Mouse (Mus musculus) limb, embryonic 13.5 days (tissue): ENCODE measurements at regions not wholly inside any gene's neighbourhood (a gene's known extent, or its start where the extent isn't known, plus 50 kb on each side); places are given as distances from the start of the nearest gene placed in this dataset.

ENCODE experiments used
- ATAC-seq: fragments of 200-750 bp; cut with Nextera tagmentation; 2 replicates; pipeline ENCODE4 v1.8.0; 2017; ENCODE audit warnings: low read depth, moderate number of reproducible peaks, moderate TSS enrichment; ENCODE audit not compliant: low FRiP score
- H3K27ac ChIP-seq: fragments of 300-500 bp; sonication (generic); 2 replicates; pipeline ENCODE4 v1.5.1; 2015; ENCODE audit warnings: inconsistent platforms, mild to moderate bottlenecking, moderate library complexity
- H3K27me3 ChIP-seq: fragments of 300-500 bp; sonication (generic); 2 replicates; pipeline ENCODE4 v1.6.1; 2015; ENCODE audit warnings: mild to moderate bottlenecking, inconsistent platforms
- H3K36me3 ChIP-seq: fragments of 300-500 bp; sonication (generic); 2 replicates; pipeline ENCODE4 v1.6.1; 2015; ENCODE audit warnings: inconsistent platforms, mild to moderate bottlenecking, moderate library complexity
- H3K4me1 ChIP-seq: fragments of 300-500 bp; sonication (generic); 2 replicates; pipeline ENCODE4 v1.6.1; 2015; ENCODE audit warnings: inconsistent platforms
- H3K4me2 ChIP-seq: fragments of 300-500 bp; sonication (generic); replicated peaks from 2 replicates; pipeline ENCODE4 v1.6.1; 2015; ENCODE audit warnings: inconsistent platforms, mild to moderate bottlenecking, moderate library complexity
- H3K4me3 ChIP-seq: fragments of 300-500 bp; sonication (generic); 2 replicates; pipeline ENCODE4 v1.5.1; 2015; ENCODE audit warnings: moderate library complexity, mild to moderate bottlenecking, inconsistent platforms
- H3K9ac ChIP-seq: fragments of 300-500 bp; sonication (generic); 2 replicates; pipeline ENCODE4 v1.6.1; 2015; ENCODE audit warnings: mild to moderate bottlenecking, inconsistent platforms
- H3K9me3 ChIP-seq: fragments of 300-500 bp; sonication (generic); 2 replicates; pipeline ENCODE4 v1.6.1; 2016; ENCODE audit warnings: inconsistent platforms
- WGBS: fragments of 180-500 bp; shearing (Covaris S2); methylation state at CpG from one replicate; pipeline ENCODE4 v1.1.7; 2015; 5-methylcytosine and 5-hydroxymethylcytosine counted together

DNA sequence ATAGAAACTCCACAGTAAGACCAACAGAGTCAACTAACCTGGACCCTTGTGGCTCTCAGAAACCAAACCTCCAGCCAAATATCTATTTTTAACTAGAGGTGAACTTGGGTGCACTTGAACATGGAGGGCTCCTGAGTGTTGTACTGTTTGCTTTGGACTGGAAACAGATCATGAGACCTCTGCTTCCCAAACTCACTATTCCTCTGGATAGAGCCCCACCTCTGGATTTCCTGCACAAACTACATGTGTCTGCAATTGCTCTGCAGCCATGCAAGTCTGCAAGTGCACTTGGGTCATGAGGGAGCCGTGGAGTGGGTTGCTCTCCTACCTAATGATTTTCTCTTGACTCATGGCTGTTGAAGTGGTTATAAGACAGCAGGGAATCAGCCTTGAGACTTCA is 759.9 kb upstream of the Fam160b2 start:
- Histone ChIP-seq H3K27ac (no peak overlapping the region), H3K9ac (no peak overlapping the region), H3K4me3 (no peak overlapping the region), H3K36me3 (no peaks in the 10 kb centered on the region), H3K4me1 (no peaks in the 10 kb centered on the region), H3K9me3 (no peaks in the 10 kb centered on the region), H3K27me3 (no peaks in the 10 kb centered on the region), H3K4me2 (no peak overlapping the region)
- WGBS, result 67% methylated on average over 1 of the region's 1 CpGs
- ATAC-seq, result no peak

DNA sequence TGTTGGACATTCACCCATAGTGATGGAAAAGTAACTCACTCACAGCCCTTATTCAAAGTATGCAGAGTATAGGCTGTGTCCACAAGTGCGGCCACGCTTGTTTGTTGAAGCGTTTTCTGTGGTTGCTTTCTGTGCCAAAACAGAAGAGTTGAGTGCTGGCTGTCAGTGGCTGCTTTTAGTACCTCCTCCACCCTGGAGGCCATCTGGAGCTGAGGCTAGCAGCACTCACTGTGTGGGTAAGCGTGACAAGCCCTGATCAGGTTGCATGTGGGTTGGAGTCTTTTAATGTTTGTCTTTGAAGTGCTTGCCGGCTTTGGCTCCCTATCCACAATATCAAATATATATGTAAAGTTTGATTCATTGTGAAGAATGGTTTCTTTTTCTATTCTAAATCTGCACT is 738.6 kb upstream of the Fam160b2 start:
- no peaks in the 10 kb centered on the region for H3K36me3 ChIP-seq
- no peaks in the 10 kb centered on the region for H3K9me3 ChIP-seq
- no peak overlapping the region for H3K4me3 ChIP-seq
- WGBS, result 41% methylated on average over 5 of the region's 5 CpGs
- 0 out of 2 replicates have a peak, but pooled peaks cover 3% of the 10 kb centered on the region for H3K4me1 ChIP-seq
- no peak overlapping the region for H3K4me2 ChIP-seq
- H3K9ac ChIP-seq, result no peak overlapping the region
- no peaks in the 10 kb centered on the region for H3K27me3 ChIP-seq
- no peak for ATAC-seq
- no peak overlapping the region for H3K27ac ChIP-seq

DNA sequence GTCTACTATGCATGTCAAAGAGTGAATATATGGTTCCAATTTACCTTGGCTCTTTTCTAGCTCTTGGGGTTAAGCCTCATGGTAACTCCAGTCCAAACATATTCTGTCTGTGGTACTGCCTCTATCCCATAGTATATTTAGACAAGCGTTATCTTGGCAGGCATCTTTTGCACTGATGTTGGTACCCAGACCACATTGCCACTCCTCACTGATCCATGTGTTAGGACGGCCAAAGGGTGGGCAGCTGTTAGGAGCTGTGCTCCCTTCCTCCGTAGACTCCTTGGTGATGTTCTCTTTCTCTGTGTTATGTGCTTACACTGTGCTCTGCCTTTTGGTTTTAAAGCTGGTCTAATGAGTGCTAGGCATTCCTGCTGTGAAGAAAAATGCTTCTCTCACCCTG is 737.3 kb upstream of the Fam160b2 start:
- Histone ChIP-seq H3K27ac (no peak overlapping the region), H3K27me3 (no peaks in the 10 kb centered on the region), H3K4me1 (0 out of 2 replicates have a peak, but pooled peaks cover 3% of the 10 kb centered on the region), H3K4me2 (no peak overlapping the region), H3K36me3 (no peaks in the 10 kb centered on the region), H3K9me3 (no peaks in the 10 kb centered on the region), H3K9ac (no peak overlapping the region), H3K4me3 (no peak overlapping the region)
- 90% methylated on average over 3 of the region's 3 CpGs for WGBS
- ATAC-seq, result no peak

DNA sequence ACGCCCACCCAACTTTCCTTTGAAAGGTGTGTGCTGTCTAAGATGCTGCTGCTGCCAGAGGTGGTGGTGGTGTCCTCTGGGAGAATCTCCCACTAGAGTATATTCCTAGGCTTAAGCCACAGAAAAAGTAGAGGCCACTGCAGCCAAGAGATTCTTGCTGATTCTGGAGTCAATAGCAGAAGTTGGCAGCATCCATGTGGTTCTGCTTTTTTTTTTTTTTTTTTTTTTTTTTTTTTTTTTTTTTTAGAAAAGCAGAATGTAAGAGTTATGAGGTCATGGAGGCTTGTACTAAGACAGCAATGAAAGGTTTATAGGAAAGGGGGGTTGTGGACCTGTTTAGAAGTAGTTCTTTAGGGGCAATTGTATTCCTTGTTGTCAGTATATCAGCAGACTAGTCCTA is 734.4 kb upstream of the Fam160b2 start:
- Histone ChIP-seq H3K9me3 (no peaks in the 10 kb centered on the region), H3K4me1 (0 out of 2 replicates have a peak, but pooled peaks cover 3% of the 10 kb centered on the region), H3K9ac (no peak overlapping the region), H3K4me2 (no peak overlapping the region), H3K27me3 (no peaks in the 10 kb centered on the region), H3K27ac (no peak overlapping the region), H3K36me3 (no peaks in the 10 kb centered on the region), H3K4me3 (no peak overlapping the region)
- WGBS, result 76% methylated on average over 1 of the region's 1 CpGs
- ATAC-seq, result no peak

DNA sequence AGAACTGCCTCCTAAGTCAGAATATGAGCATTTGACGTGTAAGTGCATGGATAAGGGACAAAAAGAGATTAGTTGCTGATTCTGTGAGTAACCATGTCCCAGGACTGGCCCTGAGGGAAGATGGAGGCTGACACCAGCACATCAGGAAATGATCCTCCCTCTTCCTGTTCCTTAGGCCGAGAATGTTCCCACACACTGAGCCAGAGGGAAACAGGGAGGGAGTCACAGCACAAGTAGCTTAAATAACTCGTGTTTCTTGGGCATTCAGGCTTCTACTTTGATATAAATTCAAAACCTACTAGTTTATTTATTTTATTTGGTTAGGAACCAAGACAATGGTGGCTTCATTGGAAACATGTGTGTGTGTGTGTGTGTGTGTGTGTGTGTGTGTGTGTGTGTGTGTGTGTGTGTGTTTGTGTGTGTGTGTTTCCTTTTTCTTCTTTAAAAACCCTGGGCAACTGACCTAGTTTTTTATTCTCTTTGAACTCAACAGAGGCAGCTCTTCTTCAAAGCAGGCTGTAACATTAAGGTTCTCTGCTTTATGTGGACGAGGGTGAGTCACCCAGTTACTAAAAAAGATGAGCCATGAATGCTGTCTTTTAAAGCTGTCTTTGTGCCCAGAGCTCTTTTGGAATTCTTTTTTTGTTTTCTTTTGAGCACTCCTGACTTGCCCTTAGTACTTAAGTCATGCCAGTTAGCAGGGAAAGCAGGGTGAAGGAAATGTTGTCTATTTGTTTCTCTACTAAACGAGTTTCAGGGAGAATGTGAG is 730.4 kb upstream of the Fam160b2 start:
- Histone ChIP-seq H3K9me3 (0 out of 2 replicates have a peak, but pooled peaks cover 7% of the 10 kb centered on the region), H3K4me3 (no peak overlapping the region), H3K9ac (no peak overlapping the region), H3K4me1 (no peaks in the 10 kb centered on the region), H3K4me2 (no peak overlapping the region), H3K36me3 (no peaks in the 10 kb centered on the region), H3K27ac (no peak overlapping the region), H3K27me3 (no peaks in the 10 kb centered on the region)
- ATAC-seq, result no peak
- 51% methylated on average over 5 of the region's 5 CpGs for WGBS

DNA sequence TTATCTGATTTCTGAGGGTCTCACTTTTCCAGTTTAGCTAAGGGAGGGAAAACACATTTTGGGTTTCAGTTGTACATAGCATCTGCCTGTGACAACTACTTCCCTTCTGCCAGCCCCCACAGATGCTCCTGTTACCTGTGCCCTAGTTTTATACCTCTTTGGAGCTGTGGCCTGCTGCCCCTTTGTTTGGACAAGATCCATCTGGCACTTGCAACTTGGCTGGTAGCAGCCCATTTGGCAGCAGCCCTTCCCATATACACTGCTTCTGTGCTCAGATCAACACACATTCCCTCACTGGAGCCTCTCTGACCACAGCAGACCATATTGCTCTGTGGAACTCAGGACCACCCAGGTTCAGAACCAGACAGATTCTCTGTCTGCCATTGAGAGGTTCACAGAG is 728.0 kb upstream of the Fam160b2 start:
- 0 out of 2 replicates have a peak, but pooled peaks cover 7% of the 10 kb centered on the region for H3K9me3 ChIP-seq
- no peaks in the 10 kb centered on the region for H3K27me3 ChIP-seq
- H3K27ac ChIP-seq, result no peak overlapping the region
- H3K4me1 ChIP-seq, result no peaks in the 10 kb centered on the region
- H3K4me3 ChIP-seq, result no peak overlapping the region
- ATAC-seq, result no peak
- no peak overlapping the region for H3K4me2 ChIP-seq
- H3K36me3 ChIP-seq, result no peaks in the 10 kb centered on the region
- no peak overlapping the region for H3K9ac ChIP-seq

DNA sequence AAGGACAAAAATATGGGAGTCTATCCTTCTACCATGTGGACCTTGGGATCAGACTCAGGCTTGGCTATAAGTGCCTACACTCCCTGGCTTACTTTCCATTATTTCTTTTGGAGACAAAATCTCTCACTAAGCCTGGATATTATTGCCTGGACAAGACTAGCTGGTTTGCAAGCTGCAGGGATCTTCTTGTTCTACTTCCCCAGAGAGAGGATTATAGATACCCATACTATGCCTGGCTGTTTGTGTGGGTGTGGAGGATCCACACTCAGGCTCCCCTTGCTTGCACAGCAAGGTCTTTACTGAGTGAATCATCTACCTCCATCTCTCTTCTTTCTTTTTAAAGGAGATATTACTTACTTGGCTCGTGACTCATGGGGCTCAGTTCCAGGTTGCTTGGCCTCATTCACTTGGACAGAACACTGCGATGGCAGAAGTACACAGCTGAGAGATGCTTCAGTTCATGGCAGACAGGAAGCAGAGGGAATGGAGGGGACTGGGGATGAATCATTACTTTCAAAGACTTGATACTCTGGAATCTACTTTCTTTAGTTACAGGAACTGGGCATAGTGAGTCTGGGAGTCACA is 727.0 kb upstream of the Fam160b2 start:
- no peak overlapping the region for H3K4me2 ChIP-seq
- no peak overlapping the region for H3K9ac ChIP-seq
- H3K36me3 ChIP-seq, result no peaks in the 10 kb centered on the region
- no peak overlapping the region for H3K4me3 ChIP-seq
- no peaks in the 10 kb centered on the region for H3K4me1 ChIP-seq
- H3K27ac ChIP-seq, result no peak overlapping the region
- no peak for ATAC-seq
- 87% methylated on average over 2 of the region's 2 CpGs for WGBS
- H3K9me3 ChIP-seq, result 0 out of 2 replicates have a peak, but pooled peaks cover 7% of the 10 kb centered on the region
- no peaks in the 10 kb centered on the region for H3K27me3 ChIP-seq

DNA sequence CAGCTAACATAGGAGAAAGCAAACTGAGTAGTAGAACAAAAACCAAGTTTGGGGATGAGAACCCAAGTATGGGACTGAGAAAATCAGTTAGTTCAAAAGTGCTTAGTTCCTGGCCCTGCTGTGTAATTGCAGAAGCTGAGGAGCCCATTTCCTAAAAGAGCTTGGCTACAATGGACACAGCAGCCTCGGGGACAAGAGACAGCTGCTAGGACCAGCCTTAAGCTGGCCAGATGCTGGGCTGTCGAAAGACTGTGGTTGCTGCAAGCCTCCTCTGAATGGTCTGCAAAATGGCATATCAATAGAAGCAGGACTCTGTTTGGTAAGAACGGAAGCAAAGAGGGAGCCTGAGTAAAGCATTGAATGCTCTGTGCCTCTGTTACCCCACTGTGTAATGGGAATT is 715.6 kb upstream of the Fam160b2 start:
- Histone ChIP-seq H3K4me2 (no peak overlapping the region), H3K4me3 (no peak overlapping the region), H3K9me3 (no peaks in the 10 kb centered on the region), H3K36me3 (no peaks in the 10 kb centered on the region), H3K4me1 (no peaks in the 10 kb centered on the region), H3K27me3 (peaks cover 4% of the 10 kb centered on the region; the same call in 1 of the 2 replicates), H3K27ac (no peak overlapping the region), H3K9ac (no peak overlapping the region)
- 68% methylated on average over 3 of the region's 3 CpGs for WGBS
- ATAC-seq, result no peak

DNA sequence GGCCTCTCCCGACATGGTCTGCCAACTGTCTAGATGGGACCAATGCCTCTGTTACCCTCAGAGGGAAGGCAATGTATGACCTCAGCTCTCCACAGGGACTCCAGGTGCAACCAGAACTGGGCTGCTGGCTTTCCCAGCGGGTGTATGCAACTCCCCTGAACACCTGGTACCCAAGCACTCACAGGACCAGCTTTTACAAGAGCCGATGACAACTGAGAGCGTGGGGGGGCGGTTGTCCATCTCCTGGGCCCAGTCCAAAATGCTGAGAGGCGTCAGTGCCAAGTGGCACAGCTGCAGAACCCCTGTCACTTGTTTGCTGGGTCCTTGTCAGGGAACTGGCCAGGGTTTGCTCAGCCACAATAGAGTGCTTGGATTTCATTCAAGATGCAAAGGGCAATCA is 700.1 kb upstream of the Fam160b2 start:
- 56% methylated on average over 6 of the region's 6 CpGs for WGBS
- Histone ChIP-seq H3K36me3 (no peaks in the 10 kb centered on the region), H3K4me2 (no peak overlapping the region), H3K4me3 (no peak overlapping the region), H3K4me1 (no peaks in the 10 kb centered on the region), H3K9ac (no peak overlapping the region), H3K27ac (no peak overlapping the region), H3K27me3 (0 out of 2 replicates have a peak, but pooled peaks cover 3% of the 10 kb centered on the region), H3K9me3 (no peaks in the 10 kb centered on the region)
- ATAC-seq, result no peak

DNA sequence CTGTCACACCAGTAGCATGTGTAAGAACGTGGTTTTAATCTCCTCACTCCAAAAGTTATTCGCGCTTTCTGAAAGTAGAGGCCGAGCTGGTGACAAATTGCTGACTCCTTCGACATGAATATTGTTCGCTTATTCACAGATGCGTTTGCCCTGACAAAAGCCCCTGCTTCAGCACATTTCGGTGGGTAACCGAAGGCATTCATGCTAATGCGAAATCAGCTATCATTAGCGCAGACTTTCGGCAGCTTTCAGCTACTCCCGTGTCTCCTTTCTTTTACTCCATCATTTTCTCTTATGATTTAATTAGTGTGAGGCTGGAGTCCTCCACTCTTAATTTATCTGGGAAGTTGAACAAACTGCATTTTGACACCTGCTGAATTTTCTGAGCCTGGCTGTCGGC is 681.9 kb upstream of the Fam160b2 start:
- Histone ChIP-seq H3K4me2 (no peak overlapping the region), H3K27ac (no peak overlapping the region), H3K9me3 (no peaks in the 10 kb centered on the region), H3K27me3 (no peaks in the 10 kb centered on the region), H3K4me3 (no peak overlapping the region), H3K9ac (no peak overlapping the region), H3K4me1 (peaks cover 2% of the 10 kb centered on the region; the same call in 1 of the 2 replicates), H3K36me3 (no peaks in the 10 kb centered on the region)
- WGBS, result 85% methylated on average over 14 of the region's 14 CpGs
- ATAC-seq, result no peak

DNA sequence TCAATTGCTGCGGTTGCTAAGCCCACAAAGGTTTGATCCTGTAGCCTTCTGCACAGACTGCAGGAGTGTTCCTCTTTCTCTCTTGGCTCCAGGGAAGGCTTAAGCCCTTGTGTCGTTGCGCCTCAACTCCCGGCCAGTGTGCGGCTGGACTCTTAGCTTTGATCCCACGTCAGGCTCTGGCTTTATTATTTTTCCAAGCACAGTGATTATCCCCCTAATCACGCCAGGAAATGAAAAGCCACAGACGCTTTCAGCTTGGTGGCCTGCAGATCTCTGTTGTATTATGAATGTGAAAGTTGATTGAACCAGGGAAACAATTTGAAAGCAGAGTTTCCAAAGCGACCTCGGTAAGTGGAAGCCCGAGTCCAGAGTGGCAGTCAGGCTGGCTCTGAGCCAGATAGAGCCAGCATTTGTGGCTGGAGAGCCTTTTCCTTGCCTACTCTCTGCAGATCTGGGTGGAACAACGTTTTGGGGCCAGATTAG is 676.7 kb upstream of the Fam160b2 start:
- ATAC-seq, result peak; percentile 40; the same call in 1 of the 2 replicates
- peak overlapping the region; percentile 46 for H3K4me2 ChIP-seq
- H3K36me3 ChIP-seq, result no peaks in the 10 kb centered on the region
- no peak overlapping the region for H3K9ac ChIP-seq
- 0 out of 2 replicates have a peak, but pooled peaks cover 2% of the 10 kb centered on the region for H3K27me3 ChIP-seq
- no peaks in the 10 kb centered on the region for H3K9me3 ChIP-seq
- WGBS, result 26% methylated on average over 12 of the region's 12 CpGs
- H3K27ac ChIP-seq, result no peak overlapping the region
- H3K4me1 ChIP-seq, result peaks cover 10% of the 10 kb centered on the region
- H3K4me3 ChIP-seq, result peak overlapping the region; percentile 8; the same call in 1 of the 2 replicates

DNA sequence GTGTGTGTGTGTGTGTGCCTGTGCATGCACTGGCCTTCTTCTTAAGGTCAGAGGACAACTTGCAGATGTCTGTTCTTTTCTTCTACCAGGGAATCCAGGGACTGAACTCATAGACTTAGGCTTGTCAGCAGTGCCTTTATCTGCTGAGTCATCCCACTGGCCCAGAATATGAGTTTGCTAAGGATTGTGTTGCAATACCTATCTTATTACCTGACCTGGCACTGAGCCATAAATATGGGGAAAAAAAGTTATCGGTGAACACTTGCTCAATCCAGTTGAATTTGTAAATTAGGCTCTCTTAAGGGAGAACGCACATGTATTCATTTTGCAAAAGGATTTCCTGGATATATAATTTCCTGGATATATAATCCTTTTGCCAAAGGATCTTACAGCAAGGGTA is 672.8 kb upstream of the Fam160b2 start:
- Histone ChIP-seq H3K9ac (no peak overlapping the region), H3K9me3 (no peaks in the 10 kb centered on the region), H3K27ac (no peak overlapping the region), H3K4me1 (peaks cover 17% of the 10 kb centered on the region), H3K4me3 (no peak overlapping the region), H3K4me2 (no peak overlapping the region), H3K36me3 (no peaks in the 10 kb centered on the region), H3K27me3 (0 out of 2 replicates have a peak, but pooled peaks cover 2% of the 10 kb centered on the region)
- no peak for ATAC-seq
- 70% methylated on average over 2 of the region's 2 CpGs for WGBS
